Mouse (Mus musculus): ENCODE measurements around the gene 9930111J21Rik2.
"Not testable (repeated sequence)": the region's sequence is repeated elsewhere in the genome, so short reads cannot be mapped to it uniquely, and the experiment has no call there.

The 9930111J21Rik2 gene

GRCm38 (mm10) chr11:48974686-48975085, 76.4 kb downstream of the 9930111J21Rik2 start:
- not testable (repeated sequence) for DNase-seq (ENCODE audit: low spot score in 2 of 2)
